Mouse (Mus musculus): ENCODE results near the gene Far2.

DNA sequence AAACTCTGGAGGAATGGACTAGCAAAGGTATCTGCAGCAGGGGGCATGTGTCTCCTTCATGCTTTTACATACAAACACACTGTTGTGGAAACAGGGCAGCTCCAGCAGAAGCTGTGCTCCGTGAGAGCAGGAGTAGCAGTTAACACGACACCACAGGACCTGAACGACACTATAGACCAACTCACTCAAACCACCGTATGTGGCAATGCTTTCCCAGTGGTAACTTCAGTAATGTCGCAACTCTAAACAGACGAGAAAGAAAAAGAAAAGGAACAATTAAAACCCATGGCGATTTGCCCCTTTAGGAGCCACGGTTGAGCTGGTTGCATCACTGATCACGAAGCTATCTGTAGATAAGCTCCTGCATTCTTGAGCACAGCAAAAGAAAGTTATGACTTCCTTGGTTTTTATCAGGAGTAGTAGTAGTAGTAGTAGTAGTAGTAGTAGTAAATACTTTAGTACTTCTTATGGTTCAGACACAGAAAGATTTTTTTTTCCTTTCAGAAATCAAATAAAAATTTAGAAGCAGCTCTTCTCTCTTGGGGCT, 58.7 kb downstream of the Far2 start:
- TF ChIP-seq CTCF (IDR thresholded peaks at IDR 0.05; ENCODE audit: low read depth): no peak
- no peak for TF ChIP-seq EP300 (IDR thresholded peaks at IDR 0.05; ENCODE audit: low read depth)
